In genomic region chr1:43138268-43138812, GRCm38 (mm10) we compare ENCODE assay signal across 17 mouse cellular contexts. TPM values are rescaled to one million over a fixed set of nuclear protein-coding genes. Genes with fewer than 3 reads are reported as not detected.
DNase-seq lines count a peak whose midpoint lies in the region; ATAC-seq and TF ChIP-seq lines count a peak whose summit lies in the region.
"Had no signal": no experiment of that assay in that cellular context is flagged by ENCODE, and none has a peak within 500 bp of the region (broad histone marks: within the 10 kb centered on the region; RNA-seq: fewer than 3 reads in every experiment).

No protein-coding gene starts in this region.

- no peak for TF ChIP-seq EP300 in liver, embryonic 14.5 days (IDR thresholded peaks at IDR 0.05; ENCODE audit: low read depth)

- no peak for ATAC-seq in CD4-positive, CD25-positive, alpha-beta regulatory T cell, adult 4 months
- ATAC-seq in liver, embryonic 14.5 days (ENCODE audit: insufficient read depth), result no peak

- H3K4me1 ChIP-seq in liver, embryonic 14.5 days (replicated peaks; ENCODE audit: control insufficient read depth in 2 of 2, insufficient read depth in 2 of 2, low read length in 1 of 2), result no peaks in the 10 kb centered on the region
- H3K4me1 ChIP-seq: liver, embryonic 13.5 days had no signal

- DNase-seq in CD4-positive, CD25-positive, alpha-beta regulatory T cell, adult 2 months (ENCODE audit: low read depth, low spot score), result peak; percentile 20
- DNase-seq in layer of hippocampus, adult 2 months (ENCODE audit: low spot score in 2 of 2), result no peak
- no peak for DNase-seq in layer of hippocampus, adult 8-10 months (ENCODE audit: low spot score in 2 of 2)
- DNase-seq in ES-CJ7 (ENCODE audit: low read depth, low spot score), result peak; percentile 79
- DNase-seq in liver, embryonic 14.5 days (ENCODE audit: low read depth in 3 of 3, low spot score in 3 of 3), result no peak
- DNase-seq in cerebellum, postnatal 14 days, result no peak
- no peak for DNase-seq in cerebellum, adult 9-10 months
- DNase-seq: cerebellum, adult 11 months; gastrocnemius, postnatal 25 days; heart, postnatal 10 days; kidney, adult 11 months; layer of hippocampus, postnatal 36 days; liver, embryonic 13.5 days; thymus, adult 2 months had no signal

- 53% methylated on average over 15 of the region's 15 CpGs for whole genome bisulfite sequencing in liver, embryonic 14.5 days (ENCODE audit: insufficient replicate concordance)

- H3K27ac ChIP-seq in layer of hippocampus, adult 2 months, result peak overlapping the region; percentile 75; the same call in 1 of the 2 replicates
- no peak overlapping the region for H3K27ac ChIP-seq in liver, embryonic 14.5 days
- H3K27ac ChIP-seq: embryonic facial prominence, embryonic 15.5 days; liver, embryonic 13.5 days had no signal

- H3K27me3 ChIP-seq in liver, embryonic 14.5 days (ENCODE audit: control insufficient read depth, insufficient read depth, low read length), result no peaks in the 10 kb centered on the region
- H3K27me3 ChIP-seq: embryonic facial prominence, embryonic 15.5 days; liver, embryonic 13.5 days had no signal

- peak; percentile 57 for TF ChIP-seq CTCF in layer of hippocampus, adult 2 months (conservative IDR thresholded peaks at IDR 0.05)
- TF ChIP-seq CTCF in liver, embryonic 14.5 days (IDR thresholded peaks at IDR 0.05; ENCODE audit: low read depth), result peak; percentile 71

- H3K9me3 ChIP-seq in liver, embryonic 14.5 days (ENCODE audit: control insufficient read depth, low read length), result no peaks in the 10 kb centered on the region
- H3K9me3 ChIP-seq: embryonic facial prominence, embryonic 15.5 days; liver, embryonic 13.5 days had no signal

- no peaks in the 10 kb centered on the region for H3K36me3 ChIP-seq in liver, embryonic 14.5 days (replicated peaks; ENCODE audit: control insufficient read depth, insufficient read depth, low read depth)
- H3K36me3 ChIP-seq: embryonic facial prominence, embryonic 15.5 days; liver, embryonic 13.5 days had no signal

- H3K9ac ChIP-seq in liver, embryonic 14.5 days (replicated peaks), result no peak overlapping the region
- H3K9ac ChIP-seq: embryonic facial prominence, embryonic 15.5 days; liver, embryonic 13.5 days had no signal

- H3K4me2 ChIP-seq in liver, embryonic 14.5 days (ENCODE audit: low read depth), result no peak overlapping the region
- H3K4me2 ChIP-seq: embryonic facial prominence, embryonic 15.5 days; liver, embryonic 13.5 days; midbrain, embryonic 11.5 days had no signal

- no peak overlapping the region for H3K4me3 ChIP-seq in layer of hippocampus, adult 2 months
- no peak overlapping the region for H3K4me3 ChIP-seq in liver, embryonic 14.5 days (ENCODE audit: insufficient read depth in 1 of 2, low read depth in 2 of 2, low read length in 2 of 2)
- H3K4me3 ChIP-seq: embryonic facial prominence, embryonic 15.5 days; liver, embryonic 13.5 days had no signal

RNA-seq across cellular contexts. Expression of gene AI597479, which starts 39.8 kb away (rescaled TPM):
- 10 to 100 TPM; 13.6 to 16.8 TPM for polyA plus RNA-seq in CD4-positive, CD25-positive, alpha-beta regulatory T cell, adult 4 months (2017; shearing (Covaris generic))
- 10 to 100 TPM; 24.2 to 26.8 TPM for total RNA-seq in layer of hippocampus, adult 2 months (2021)
- 10 to 100 TPM; 23.2 to 25.6 (median 24.2) TPM for total RNA-seq in layer of hippocampus, adult 8-10 months (2022)
- 3.5 and 4.7 TPM in 2 replicates for polyA plus RNA-seq in liver, embryonic 14.5 days (2012; rRNA removed)
- polyA plus RNA-seq in liver, embryonic 14.5 days (2014; fragmentation: Nextera tagmentation; extraction: Ambion mirVana), result 6.0 and 8.0 TPM in 2 replicates

RNA-seq across cellular contexts. Expression of gene Tgfbrap1, which starts 39.9 kb away (rescaled TPM):
- 1 to 10 TPM; 6.3 to 8.1 TPM for polyA plus RNA-seq in CD4-positive, CD25-positive, alpha-beta regulatory T cell, adult 4 months (2017; shearing (Covaris generic))
- 10 to 100 TPM; 26.8 to 42.4 TPM for total RNA-seq in layer of hippocampus, adult 2 months (2021)
- total RNA-seq in layer of hippocampus, adult 8-10 months (2022), result 10 to 100 TPM; 40.2 to 44.5 (median 41.7) TPM
- 4.2 and 4.7 TPM in 2 replicates for polyA plus RNA-seq in liver, embryonic 14.5 days (2012; rRNA removed)
- 2.7 and 3.6 TPM in 2 replicates for polyA plus RNA-seq in liver, embryonic 14.5 days (2014; fragmentation: Nextera tagmentation; extraction: Ambion mirVana)

RNA-seq across cellular contexts. Expression of gene Fhl2, which starts 58.4 kb away (rescaled TPM):
- polyA plus RNA-seq in CD4-positive, CD25-positive, alpha-beta regulatory T cell, adult 4 months (2017; shearing (Covaris generic)), result 1 to 10 TPM in 1 of 2 experiments, under 1 TPM in 1; 0.89 to 1.9 TPM
- total RNA-seq in layer of hippocampus, adult 2 months (2021), result 10 to 100 TPM; 33.6 to 38.6 TPM
- 10 to 100 TPM; 32.1 to 48.0 (median 39.6) TPM for total RNA-seq in layer of hippocampus, adult 8-10 months (2022)
- polyA plus RNA-seq in liver, embryonic 14.5 days (2012; rRNA removed), result 2.0 and 2.3 TPM in 2 replicates
- 1.8 and 2.9 TPM in 2 replicates for polyA plus RNA-seq in liver, embryonic 14.5 days (2014; fragmentation: Nextera tagmentation; extraction: Ambion mirVana)

Comparison
In these comparisons a context has a peak if more than half of its experiments do, and no peak if none do; other contexts are left out.
1. DNase-seq: peak in CD4-positive, CD25-positive, alpha-beta regulatory T cell, adult 2 months (single experiment) and ES-CJ7 (single experiment); none in layer of hippocampus, adult 2 months (0 of 2), layer of hippocampus, adult 8-10 months (0 of 2), liver, embryonic 14.5 days (0 of 3), cerebellum, postnatal 14 days (0 of 2) and cerebellum, adult 9-10 months (single experiment).